In genomic region chr16:17744536-17744935, GRCm38 (mm10) we compare ENCODE assay signal across 9 mouse cellular contexts. TPM values are rescaled to one million over a fixed set of nuclear protein-coding genes. Genes with fewer than 3 reads are reported as not detected.
DNase-seq lines count a peak whose midpoint lies in the region; ATAC-seq and TF ChIP-seq lines count a peak whose summit lies in the region.
"Had no signal": no experiment of that assay in that cellular context is flagged by ENCODE, and none has a peak within 500 bp of the region (broad histone marks: within the 10 kb centered on the region; RNA-seq: fewer than 3 reads in every experiment).

No protein-coding gene starts in this region.

- TF ChIP-seq CTCF in G1E (IDR thresholded peaks at IDR 0.05; ENCODE audit: low read depth, low read length) = peak; percentile 63
- peak; percentile 31; the same call in 1 of the 2 replicates for TF ChIP-seq CTCF in embryonic fibroblast, embryonic 13.5 days (IDR thresholded peaks at IDR 0.05; ENCODE audit: borderline replicate concordance, insufficient read depth, low read length)
- TF ChIP-seq CTCF in midbrain, postnatal 0 days (IDR thresholded peaks at IDR 0.05) = peak; percentile 68

- intact Hi-C loops in heart, postnatal 14 days (cut with DNase I) = loop anchor here (1.0 kb wide), 1 partner anchor 68 kb away; no protein-coding TSS in a partner anchor

- 13% methylated on average over 1 of the region's 1 CpGs for WGBS in heart, embryonic 12.5 days
- WGBS in midbrain, postnatal 0 days = 14% methylated on average over 1 of the region's 1 CpGs

- TF ChIP-seq POLR2A in embryonic fibroblast, embryonic 13.5 days (IDR thresholded peaks at IDR 0.05; ENCODE audit: low read depth, low read length) = no peak

- H3K9me3 ChIP-seq in heart, embryonic 12.5 days (replicated peaks) = no peaks in the 10 kb centered on the region; the same call in 1 of the 2 replicates
- H3K9me3 ChIP-seq in G1E (replicated peaks) = 0 out of 2 replicates have a peak, but pooled peaks cover 2% of the 10 kb centered on the region
- H3K9me3 ChIP-seq in midbrain, postnatal 0 days (ENCODE audit: low read length) = no peaks in the 10 kb centered on the region

- H3K4me2 ChIP-seq in heart, embryonic 12.5 days = no peak overlapping the region
- no peak overlapping the region for H3K4me2 ChIP-seq in midbrain, postnatal 0 days (ENCODE audit: low read depth, low read length, poor library complexity, severe bottlenecking)

- no peaks in the 10 kb centered on the region for H3K36me3 ChIP-seq in heart, embryonic 12.5 days
- H3K36me3 ChIP-seq in G1E (replicated peaks) = no peaks in the 10 kb centered on the region
- H3K36me3 ChIP-seq in midbrain, postnatal 0 days (ENCODE audit: insufficient read depth, low read length) = no peaks in the 10 kb centered on the region

- DNase-seq in heart, postnatal 14 days = peak; percentile 26 to 34
- DNase-seq in A20 (ENCODE audit: low read depth, low spot score) = peak; percentile 64
- DNase-seq in G1E (ENCODE audit: low spot score) = peak; percentile 21
- DNase-seq in midbrain, postnatal 0 days (ENCODE audit: low spot score) = peak; percentile 30
- no peak for DNase-seq in urinary bladder, adult 2 months (ENCODE audit: low spot score)
- DNase-seq in gastrocnemius, postnatal 25 days = no peak

- no peak overlapping the region for H3K9ac ChIP-seq in heart, embryonic 12.5 days
- H3K9ac ChIP-seq in midbrain, postnatal 0 days (replicated peaks; ENCODE audit: low read length, poor library complexity, severe bottlenecking) = no peak overlapping the region

- H3K27ac ChIP-seq in heart, embryonic 12.5 days (ENCODE audit: poor library complexity, severe bottlenecking) = no peak overlapping the region
- H3K27ac ChIP-seq in embryonic fibroblast, embryonic 13.5 days (ENCODE audit: insufficient read depth, low read length) = no peak overlapping the region
- no peak overlapping the region for H3K27ac ChIP-seq in midbrain, postnatal 0 days (ENCODE audit: low read depth, low read length)

- no peaks in the 10 kb centered on the region for H3K27me3 ChIP-seq in heart, embryonic 12.5 days (replicated peaks)
- H3K27me3 ChIP-seq in G1E (ENCODE audit: insufficient read depth, low read length) = peaks cover 21% of the 10 kb centered on the region
- no peaks in the 10 kb centered on the region for H3K27me3 ChIP-seq in midbrain, postnatal 0 days (ENCODE audit: insufficient read depth, low read length)

- ATAC-seq in heart, embryonic 12.5 days (ENCODE audit: insufficient number of reproducible peaks, low FRiP score) = no peak
- peak; percentile 28; the same call in 1 of the 2 replicates for ATAC-seq in G1E (ENCODE audit: extremely low read depth, insufficient number of reproducible peaks, low FRiP score, poor library complexity, severe bottlenecking)
- no peak for ATAC-seq in midbrain, postnatal 0 days (ENCODE audit: low FRiP score)

- H3K4me1 ChIP-seq in heart, embryonic 12.5 days (replicated peaks) = no peaks in the 10 kb centered on the region
- H3K4me1 ChIP-seq in G1E (ENCODE audit: insufficient read depth, low read depth, low read length) = peaks cover 9% of the 10 kb centered on the region; the same call in 1 of the 2 replicates
- peaks cover 5% of the 10 kb centered on the region; the same call in 1 of the 2 replicates for H3K4me1 ChIP-seq in embryonic fibroblast, embryonic 13.5 days (ENCODE audit: control insufficient read depth, insufficient read depth, low read length)
- H3K4me1 ChIP-seq in midbrain, postnatal 0 days (ENCODE audit: insufficient read depth, low read length) = no peaks in the 10 kb centered on the region

- no peak overlapping the region for H3K4me3 ChIP-seq in heart, embryonic 12.5 days
- H3K4me3 ChIP-seq in G1E (ENCODE audit: low read depth, low read length) = no peak overlapping the region
- no peak overlapping the region for H3K4me3 ChIP-seq in embryonic fibroblast, embryonic 13.5 days (ENCODE audit: insufficient read depth, low read length)
- no peak overlapping the region for H3K4me3 ChIP-seq in midbrain, postnatal 0 days (ENCODE audit: low read depth, low read length)
- H3K4me3 ChIP-seq: megakaryocyte, embryonic 14.5 days had no signal

RNA-seq across cellular contexts. Expression of gene Med15, which starts 11.8 kb away (rescaled TPM):
- total RNA-seq in heart, postnatal 14 days (2021) = 10 to 100 TPM; 31.6 to 32.4 TPM
- polyA plus RNA-seq in heart, embryonic 12.5 days (2016; fragmentation: Nextera tagmentation; extraction: Ambion mirVana) = 36.9 and 39.9 TPM in 2 replicates
- total RNA-seq in G1E (2014; fragmentation: Nextera tagmentation) = 80.8 and 97.0 TPM in 2 replicates
- 20.3 and 23.4 TPM in 2 replicates for total RNA-seq in G1E (2017)
- polyA plus RNA-seq in G1E (2012) = 221 and 227 TPM in 2 replicates
- 65.3 and 67.2 TPM in 2 replicates for polyA plus RNA-seq in embryonic fibroblast, embryonic 13.5 days (2011; ENCODE audit: insufficient read length, low read depth, missing spikeins)
- 58.3 and 60.7 TPM in 2 replicates for total RNA-seq in midbrain, postnatal 0 days (2014; rRNA removed)
- polyA plus RNA-seq in midbrain, postnatal 0 days (2015; fragmentation: Nextera tagmentation; extraction: Ambion mirVana) = 43.0 and 49.3 TPM in 2 replicates
- polyA plus RNA-seq in urinary bladder, adult 2 months (2012; rRNA removed) = 36.5 and 56.4 TPM in 2 replicates
- total RNA-seq in gastrocnemius, postnatal 25 days (2021) = 10 to 100 TPM; 18.1 to 18.9 TPM

RNA-seq across cellular contexts. Expression of gene Klhl22, which starts 14.9 kb away (rescaled TPM):
- total RNA-seq in heart, postnatal 14 days (2021) = 10 to 100 TPM; 18.2 to 21.7 TPM
- 42.7 and 44.4 TPM in 2 replicates for polyA plus RNA-seq in heart, embryonic 12.5 days (2016; fragmentation: Nextera tagmentation; extraction: Ambion mirVana)
- total RNA-seq in G1E (2014; fragmentation: Nextera tagmentation) (not detected in 2 replicates), G1E (2017) (0.06 and 2.1 TPM in 2 replicates)
- not detected in 2 replicates for polyA plus RNA-seq in G1E (2012)
- polyA plus RNA-seq in embryonic fibroblast, embryonic 13.5 days (2011; ENCODE audit: insufficient read length, low read depth, missing spikeins) = 53.4 and 63.8 TPM in 2 replicates
- 150 and 156 TPM in 2 replicates for total RNA-seq in midbrain, postnatal 0 days (2014; rRNA removed)
- 79.3 and 82.6 TPM in 2 replicates for polyA plus RNA-seq in midbrain, postnatal 0 days (2015; fragmentation: Nextera tagmentation; extraction: Ambion mirVana)
- polyA plus RNA-seq in urinary bladder, adult 2 months (2012; rRNA removed) = 38.8 and 40.9 TPM in 2 replicates
- total RNA-seq in gastrocnemius, postnatal 25 days (2021) = 10 to 100 TPM; 15.4 to 18.8 TPM

RNA-seq across cellular contexts. Expression of gene Scarf2, which starts 52.5 kb away (rescaled TPM):
- 10 to 100 TPM in 1 of 2 experiments, 1 to 10 TPM in 1; 9.8 to 10.2 TPM for total RNA-seq in heart, postnatal 14 days (2021)
- 15.8 and 17.4 TPM in 2 replicates for polyA plus RNA-seq in heart, embryonic 12.5 days (2016; fragmentation: Nextera tagmentation; extraction: Ambion mirVana)
- total RNA-seq in G1E (2014; fragmentation: Nextera tagmentation) (not detected in 2 replicates), G1E (2017) (0.06 TPM in 1 of 2 replicates, not detected in the other)
- polyA plus RNA-seq in G1E (2012) = not detected in 2 replicates
- polyA plus RNA-seq in embryonic fibroblast, embryonic 13.5 days (2011; ENCODE audit: insufficient read length, low read depth, missing spikeins) = 46.1 and 46.5 TPM in 2 replicates
- total RNA-seq in midbrain, postnatal 0 days (2014; rRNA removed) = 8.5 and 12.6 TPM in 2 replicates
- 2.1 and 2.4 TPM in 2 replicates for polyA plus RNA-seq in midbrain, postnatal 0 days (2015; fragmentation: Nextera tagmentation; extraction: Ambion mirVana)
- polyA plus RNA-seq in urinary bladder, adult 2 months (2012; rRNA removed) = 36.0 and 45.5 TPM in 2 replicates
- total RNA-seq in gastrocnemius, postnatal 25 days (2021) = 1 to 10 TPM; 4.7 to 5.4 TPM

Comparison
In these comparisons a context has a peak if more than half of its experiments do, and no peak if none do; other contexts are left out.
1. DNase-seq: peak in heart, postnatal 14 days (2 of 2), A20 (single experiment), G1E (single experiment) and midbrain, postnatal 0 days (single experiment); none in urinary bladder, adult 2 months (single experiment) and gastrocnemius, postnatal 25 days (single experiment).
2. RNA of gene Klhl22, which starts 14.9 kb away (polyA plus RNA-seq): 79.3 to 82.6 TPM in midbrain, postnatal 0 days, 53.4 to 63.8 TPM in embryonic fibroblast, embryonic 13.5 days, 42.7 to 44.4 TPM in heart, embryonic 12.5 days and 38.8 to 40.9 TPM in urinary bladder, adult 2 months; not detected in G1E; every median in the first group is over 10 times any median in the second.
3. Peak in every context shown above with its lines, with median percentiles within 50 percentile points of each other: CTCF ChIP-seq.